Mouse (Mus musculus) cortical plate, adult 2 months (tissue): ENCODE data around the gene Fam83g.

Experiments used
- CTCF ChIP-seq: fragments of 200-500 bp; IDR thresholded peaks from 2 replicates; pipeline ENCODE4 v1.5.1; 2011; ENCODE audit warnings: mild to moderate bottlenecking, control low read depth, low read length; ENCODE audit not compliant: insufficient read depth; ENCODE audit errors: extremely low read depth
- POLR2A ChIP-seq: fragments of 200-500 bp; IDR thresholded peaks from 2 replicates; pipeline ENCODE4 v1.6.1; 2011; ENCODE audit warnings: mild to moderate bottlenecking, low read length, control low read depth; ENCODE audit not compliant: insufficient read depth; ENCODE audit errors: extremely low read depth

DNA sequence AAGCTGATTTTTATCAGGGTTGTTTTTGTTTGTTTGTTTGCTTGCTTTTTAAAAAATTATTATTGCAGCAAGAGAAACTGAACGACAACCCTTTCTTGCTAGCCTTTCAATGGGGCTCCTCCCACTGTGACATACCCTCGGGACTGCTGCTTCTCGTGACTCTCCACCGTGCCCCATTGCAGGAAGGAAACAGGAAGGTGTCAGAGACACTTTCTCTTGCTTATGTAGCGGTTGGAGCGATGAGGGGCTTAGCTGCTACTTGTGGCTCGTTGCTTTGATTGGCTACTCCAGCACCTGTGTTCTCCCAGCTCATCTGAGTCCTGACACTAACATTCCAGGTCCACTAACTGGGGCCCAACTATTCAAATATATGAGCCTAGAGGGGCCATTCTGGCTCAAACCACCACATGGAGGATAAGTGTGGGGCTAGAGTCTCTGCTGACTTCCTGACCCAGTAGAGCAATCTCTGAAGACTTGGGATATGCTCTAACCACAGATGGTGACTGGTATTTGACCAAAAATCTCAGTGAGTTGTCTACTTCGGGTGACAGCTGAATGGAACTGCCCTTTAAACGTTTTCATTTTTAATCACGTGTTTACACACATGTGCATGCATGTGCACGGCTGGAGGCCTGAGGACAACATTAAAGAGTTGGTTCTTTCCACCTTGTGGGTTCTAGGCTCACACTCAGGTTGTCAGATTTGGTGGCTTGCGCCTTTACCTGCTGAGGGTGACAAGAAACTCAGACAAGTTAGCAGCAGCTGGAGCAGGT, 44.9 kb upstream of the Fam83g start:
- TF ChIP-seq POLR2A (no peak), CTCF (no peak)
